Mouse (Mus musculus): ENCODE data around the gene Trim13.
"Not testable (repeated sequence)": the region's sequence is repeated elsewhere in the genome, so short reads cannot be mapped to it uniquely, and the experiment has no call there.

Trim13 gene

GRCm38 (mm10) chr14:61604081-61604480 is 6.0 kb downstream of the Trim13 start:
- in situ Hi-C loops (cut with MboI; ENCODE audit: low pct_unique_long_range_greater_than_20kb in 1 of 2, low sequenced_read_pairs in 2 of 2, unreplicated experiment in 1 of 2), result no loop called here

GRCm38 (mm10) chr14:61606088-61606487 is 8.0 kb downstream of the Trim13 start:
- in situ Hi-C loops (cut with MboI; ENCODE audit: low pct_unique_long_range_greater_than_20kb in 1 of 2, low sequenced_read_pairs in 2 of 2, unreplicated experiment in 1 of 2), result not testable (repeated sequence)

DNA sequence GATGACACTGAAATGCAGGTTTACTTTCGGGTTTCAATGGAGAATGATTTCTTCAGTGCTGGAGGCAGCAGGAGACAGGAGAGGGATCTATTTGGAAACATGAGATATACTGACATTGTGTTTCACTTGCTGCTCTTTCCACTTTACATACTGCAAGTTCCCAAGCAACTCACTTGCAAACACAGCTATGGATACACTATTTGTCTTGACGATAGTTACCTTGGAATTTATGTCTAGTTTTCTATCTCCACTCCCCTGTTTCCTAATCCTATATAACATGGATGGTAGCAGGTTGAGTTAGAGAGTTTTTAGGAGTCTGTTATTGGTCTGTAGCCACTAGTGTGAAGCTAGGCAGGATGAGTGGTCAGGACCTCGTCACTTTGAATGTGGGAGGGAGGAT is 9.1 kb downstream of the Trim13 start, which contains the start of gene Kcnrg:
TSS of gene Kcnrg (plus strand) at position 301 of the 400 bp plus-strand sequence.
- in situ Hi-C loops (cut with MboI; ENCODE audit: low pct_unique_long_range_greater_than_20kb in 1 of 2, low sequenced_read_pairs in 2 of 2, unreplicated experiment in 1 of 2), result no loop called here

- in situ Hi-C loops (cut with MboI; ENCODE audit: low pct_unique_long_range_greater_than_20kb in 1 of 2, low sequenced_read_pairs in 2 of 2, unreplicated experiment in 1 of 2), result no loop called here
Measured at GRCm38 (mm10) chr14:61611766-61612165, 13.7 kb downstream of the Trim13 start.

DNA sequence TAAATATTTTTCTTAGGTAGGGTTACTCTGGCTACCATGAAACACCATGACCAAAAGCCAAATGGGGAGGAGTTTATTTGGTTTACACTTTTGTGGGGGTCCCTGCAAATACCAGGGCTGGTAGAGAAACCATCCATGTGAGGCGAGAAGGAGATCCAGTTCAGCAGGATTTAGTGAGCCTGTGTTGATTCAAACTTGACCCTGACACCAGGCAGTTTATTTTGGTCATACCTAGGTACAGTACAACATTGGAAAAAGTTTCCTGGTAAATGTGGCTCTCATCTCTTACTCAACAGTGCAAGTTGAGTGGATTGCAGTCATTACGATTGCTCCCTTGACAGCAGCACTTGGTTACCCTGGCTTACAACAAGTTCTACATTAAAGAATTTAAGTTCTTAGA is 15.3 kb downstream of the Trim13 start:
- in situ Hi-C loops (cut with MboI; ENCODE audit: low pct_unique_long_range_greater_than_20kb in 1 of 2, low sequenced_read_pairs in 2 of 2, unreplicated experiment in 1 of 2), result no loop called here

GRCm38 (mm10) chr14:61620371-61620770 is 22.3 kb downstream of the Trim13 start:
- in situ Hi-C loops (cut with MboI; ENCODE audit: low pct_unique_long_range_greater_than_20kb in 1 of 2, low sequenced_read_pairs in 2 of 2, unreplicated experiment in 1 of 2), result no loop called here

GRCm38 (mm10) chr14:61635969-61636368 is 37.9 kb downstream of the Trim13 start:
- in situ Hi-C loops (cut with MboI; ENCODE audit: low pct_unique_long_range_greater_than_20kb in 1 of 2, low sequenced_read_pairs in 2 of 2, unreplicated experiment in 1 of 2), result no loop called here

DNA sequence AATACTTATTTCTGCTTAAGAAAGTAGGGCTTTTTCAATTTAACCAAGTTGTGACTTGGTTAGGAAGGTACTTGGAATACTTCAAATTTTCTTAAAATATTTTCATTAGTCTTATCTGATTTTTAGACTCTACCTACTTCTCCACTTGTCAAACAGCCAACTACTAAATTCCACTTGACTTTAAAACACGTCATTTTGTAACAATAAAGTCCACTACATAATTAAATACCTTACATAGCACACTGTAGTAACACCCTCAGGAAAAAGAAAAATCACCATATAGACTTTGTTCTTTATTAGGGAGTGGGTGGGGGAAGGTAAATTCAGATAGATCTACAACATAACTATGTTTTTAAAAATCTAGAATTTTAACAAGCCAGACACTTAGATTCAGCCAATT is 44.6 kb downstream of the Trim13 start:
- in situ Hi-C loops (cut with MboI; ENCODE audit: low pct_unique_long_range_greater_than_20kb in 1 of 2, low sequenced_read_pairs in 2 of 2, unreplicated experiment in 1 of 2), result no loop called here

- in situ Hi-C loops (cut with MboI; ENCODE audit: low pct_unique_long_range_greater_than_20kb in 1 of 2, low sequenced_read_pairs in 2 of 2, unreplicated experiment in 1 of 2), result no loop called here
Measured at GRCm38 (mm10) chr14:61645547-61645946, 47.5 kb downstream of the Trim13 start.

- in situ Hi-C loops (cut with MboI; ENCODE audit: low pct_unique_long_range_greater_than_20kb in 1 of 2, low sequenced_read_pairs in 2 of 2, unreplicated experiment in 1 of 2), result no loop called here
Measured at GRCm38 (mm10) chr14:61647182-61647880, 49.3 kb downstream of the Trim13 start.

DNA sequence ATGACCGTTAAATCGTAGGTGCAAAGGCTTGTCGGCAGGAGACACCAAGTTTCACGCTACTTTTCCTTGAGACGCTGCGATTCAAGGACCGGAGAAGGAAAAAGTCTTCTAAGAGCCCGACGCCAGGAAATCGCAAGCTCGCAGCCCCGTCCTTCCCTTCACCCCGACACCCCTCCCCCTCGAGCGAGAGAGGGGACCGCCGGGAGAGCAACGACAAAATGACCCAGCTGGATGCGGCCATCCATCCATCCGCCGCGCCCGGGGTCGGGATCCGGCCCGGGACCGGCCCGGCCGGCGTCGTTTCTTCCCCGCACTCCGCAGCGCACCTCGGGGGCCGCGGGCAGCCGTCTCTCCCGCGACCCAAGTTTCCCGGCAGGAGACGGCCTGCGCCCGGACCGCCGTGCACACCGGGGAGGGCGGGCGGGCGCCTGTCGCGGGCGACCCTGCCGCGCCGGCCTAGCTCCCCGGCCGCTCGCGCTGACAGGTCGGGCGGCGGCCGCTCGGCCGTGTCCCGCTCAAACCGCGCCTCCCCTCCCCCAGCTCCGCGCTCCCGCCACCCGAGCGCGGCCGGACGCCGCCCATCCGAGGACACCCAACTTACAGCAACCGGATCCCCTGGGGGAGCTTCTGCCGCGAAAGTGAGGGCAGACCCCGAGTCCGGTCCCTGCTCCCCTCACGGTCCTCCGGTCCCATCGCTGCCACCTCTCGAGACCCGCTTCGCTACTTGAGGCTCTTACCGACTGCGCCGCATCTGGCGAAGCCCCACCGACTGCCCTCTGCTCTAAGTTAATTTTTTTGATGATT is 50.0 kb downstream of the Trim13 start:
- in situ Hi-C loops (cut with MboI; ENCODE audit: low pct_unique_long_range_greater_than_20kb in 1 of 2, low sequenced_read_pairs in 2 of 2, unreplicated experiment in 1 of 2), result no loop called here

GRCm38 (mm10) chr14:61648685-61649504 is 50.8 kb downstream of the Trim13 start:
- in situ Hi-C loops (cut with MboI; ENCODE audit: low pct_unique_long_range_greater_than_20kb in 1 of 2, low sequenced_read_pairs in 2 of 2, unreplicated experiment in 1 of 2), result no loop called here

DNA sequence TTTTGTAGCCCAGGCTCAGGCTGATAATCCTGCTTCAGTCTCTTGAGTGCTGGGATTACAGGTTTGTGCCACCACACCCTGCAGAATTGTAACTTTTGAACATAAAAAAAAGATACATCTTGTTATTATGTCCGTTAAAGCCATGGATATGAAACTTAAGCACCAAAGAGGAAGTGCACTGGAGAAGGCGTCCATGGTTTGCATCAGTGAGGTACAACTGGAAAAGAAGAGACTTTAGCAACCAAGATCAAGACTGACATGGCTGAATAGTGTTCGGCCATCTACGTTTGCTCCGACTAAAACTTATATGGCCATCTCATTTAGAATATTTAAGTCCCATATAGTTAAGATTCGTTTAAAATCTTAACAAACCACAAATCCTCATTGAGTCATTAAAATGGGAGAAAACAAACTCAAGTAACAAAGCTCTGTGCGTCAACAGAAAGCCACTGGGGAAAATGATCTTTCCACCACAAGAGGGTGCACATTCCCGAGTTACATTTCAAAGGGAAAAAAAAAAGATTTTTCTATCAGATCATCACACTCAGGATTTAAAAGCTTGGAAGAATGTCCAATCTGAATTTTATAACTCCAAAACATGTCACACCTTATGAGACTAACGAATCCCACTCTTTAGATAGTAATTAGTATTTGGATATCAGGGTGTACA is 52.4 kb downstream of the Trim13 start:
- in situ Hi-C loops (cut with MboI; ENCODE audit: low pct_unique_long_range_greater_than_20kb in 1 of 2, low sequenced_read_pairs in 2 of 2, unreplicated experiment in 1 of 2), result no loop called here

All from mouse embryonic stem cell (cell line).